Mouse (Mus musculus): ENCODE measurements around the gene Troap. TPM values are rescaled to one million over a fixed set of nuclear protein-coding genes. Genes with fewer than 3 reads are reported as not detected.

The Troap gene
- total and polyA plus RNA-seq, 2 experiments from 2014 or later, result 4.5 to 10.5 TPM

DNA sequence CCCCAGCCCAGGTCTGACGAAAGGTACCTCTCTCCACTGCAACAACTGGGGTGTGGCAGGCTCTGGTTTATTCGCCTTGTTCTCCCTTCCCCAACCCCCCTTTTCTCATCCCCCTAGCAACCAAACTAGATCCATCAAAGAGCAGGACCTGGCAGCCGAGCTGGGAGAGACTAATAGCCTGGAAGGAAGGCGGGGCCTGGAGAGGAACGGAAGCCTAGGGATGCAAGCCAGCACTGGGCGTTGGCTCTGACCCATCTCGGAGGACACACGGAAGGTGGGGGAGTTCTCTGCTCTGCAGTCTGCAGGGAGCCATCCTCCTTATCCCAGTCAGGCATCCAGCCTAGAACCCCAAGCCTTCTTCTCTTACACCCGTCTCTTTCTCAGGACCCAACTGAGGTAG is 21.0 kb upstream of the Troap start:
- no peak for TF ChIP-seq CTCF (IDR thresholded peaks at IDR 0.05; ENCODE audit: low read depth)
- Histone ChIP-seq H3K9ac (replicated peaks; ENCODE audit: low read length) (no peak overlapping the region), H3K27me3 (ENCODE audit: insufficient read depth, low read length) (peaks cover 35% of the 10 kb centered on the region), H3K9me3 (ENCODE audit: low read length) (no peaks in the 10 kb centered on the region), H3K27ac (no peak overlapping the region), H3K4me2 (ENCODE audit: low read depth, low read length) (no peak overlapping the region), H3K36me3 (ENCODE audit: insufficient read depth, low read length) (no peaks in the 10 kb centered on the region), H3K4me1 (ENCODE audit: insufficient read depth, low read length) (no peaks in the 10 kb centered on the region; the same call in 1 of the 2 replicates), H3K4me3 (ENCODE audit: low read length) (no peak overlapping the region)
- DNase-seq (ENCODE audit: low spot score) (peak; percentile 35), ATAC-seq (no peak)
- WGBS, result 11% methylated on average over 9 of the region's 9 CpGs

DNA sequence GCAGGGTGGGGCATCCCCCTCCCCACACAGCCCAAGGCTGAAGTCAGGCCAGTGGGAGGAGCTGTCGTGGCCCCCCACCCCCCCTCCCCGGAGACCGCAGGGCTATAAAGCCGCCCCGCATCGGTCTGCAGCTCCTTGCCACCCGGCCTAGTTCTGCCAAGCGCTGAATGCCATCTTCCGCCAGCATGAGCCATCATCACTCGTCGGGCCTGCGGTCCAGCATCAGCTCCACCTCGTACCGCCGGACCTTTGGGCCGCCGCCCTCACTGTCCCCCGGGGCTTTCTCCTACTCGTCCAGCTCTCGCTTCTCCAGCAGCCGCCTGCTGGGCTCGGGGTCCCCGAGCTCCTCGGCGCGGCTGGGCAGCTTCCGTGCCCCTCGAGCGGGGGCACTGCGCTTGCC is 19.3 kb upstream of the Troap start, which contains the start of gene Prph:
Prph (plus strand) TSS at position 135 of the 400 bp plus-strand sequence.
- WGBS, result 3% methylated on average over 28 of the region's 30 CpGs
- peak within 1 kb of the TSS; percentile 34 for H3K4me3 ChIP-seq (ENCODE audit: low read length)
- no peaks in the 10 kb centered on the region; the same call in 1 of the 2 replicates for H3K4me1 ChIP-seq (ENCODE audit: insufficient read depth, low read length)
- peaks cover 38% of the 10 kb centered on the region for H3K27me3 ChIP-seq (ENCODE audit: insufficient read depth, low read length)
- ATAC-seq (peak; percentile 16; the same call in 1 of the 2 replicates), DNase-seq (ENCODE audit: low spot score) (no peak)
- H3K4me2 ChIP-seq (ENCODE audit: low read depth, low read length), result peak within 1 kb of the TSS; percentile 65
- peak within 1 kb of the TSS; percentile 22; the same call in 1 of the 2 replicates for H3K9ac ChIP-seq (replicated peaks; ENCODE audit: low read length)
- H3K9me3 ChIP-seq (ENCODE audit: low read length), result no peaks in the 10 kb centered on the region
- no peak for TF ChIP-seq CTCF (IDR thresholded peaks at IDR 0.05; ENCODE audit: low read depth)
- no peak within 1 kb of the TSS for H3K27ac ChIP-seq
- H3K36me3 ChIP-seq (ENCODE audit: insufficient read depth, low read length), result no peaks in the 10 kb centered on the region

DNA sequence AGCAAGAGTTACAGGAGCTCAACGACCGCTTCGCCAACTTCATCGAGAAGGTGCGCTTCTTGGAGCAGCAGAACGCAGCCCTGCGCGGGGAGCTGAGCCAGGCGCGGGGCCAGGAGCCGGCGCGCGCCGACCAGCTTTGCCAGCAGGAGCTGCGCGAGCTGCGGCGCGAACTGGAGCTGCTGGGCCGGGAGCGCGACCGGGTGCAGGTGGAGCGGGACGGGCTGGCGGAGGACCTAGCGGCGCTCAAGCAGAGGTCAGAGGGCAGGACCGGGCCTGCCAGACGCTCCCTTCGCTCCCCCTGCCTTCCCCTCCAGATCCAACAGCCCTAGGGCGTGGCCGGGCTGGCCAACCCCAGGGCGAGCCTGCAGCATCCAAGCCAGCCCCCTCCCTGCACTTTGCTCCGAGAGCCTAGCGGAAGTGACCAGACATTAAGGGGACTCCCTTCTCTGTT is 18.8 kb upstream of the Troap start:
- under 1% methylated on average over 37 of the region's 37 CpGs for WGBS
- H3K4me3 ChIP-seq (ENCODE audit: low read length), result peak overlapping the region; percentile 34
- no peaks in the 10 kb centered on the region; the same call in 1 of the 2 replicates for H3K4me1 ChIP-seq (ENCODE audit: insufficient read depth, low read length)
- H3K36me3 ChIP-seq (ENCODE audit: insufficient read depth, low read length), result no peaks in the 10 kb centered on the region
- H3K27ac ChIP-seq, result no peak overlapping the region
- H3K4me2 ChIP-seq (ENCODE audit: low read depth, low read length), result peak overlapping the region; percentile 65
- H3K27me3 ChIP-seq (ENCODE audit: insufficient read depth, low read length), result peaks cover 38% of the 10 kb centered on the region
- H3K9me3 ChIP-seq (ENCODE audit: low read length), result no peaks in the 10 kb centered on the region
- H3K9ac ChIP-seq (replicated peaks; ENCODE audit: low read length), result peak overlapping the region; percentile 22; the same call in 1 of the 2 replicates
- no peak for ATAC-seq
- peak; percentile 50 for DNase-seq (ENCODE audit: low spot score)
- no peak for TF ChIP-seq CTCF (IDR thresholded peaks at IDR 0.05; ENCODE audit: low read depth)

DNA sequence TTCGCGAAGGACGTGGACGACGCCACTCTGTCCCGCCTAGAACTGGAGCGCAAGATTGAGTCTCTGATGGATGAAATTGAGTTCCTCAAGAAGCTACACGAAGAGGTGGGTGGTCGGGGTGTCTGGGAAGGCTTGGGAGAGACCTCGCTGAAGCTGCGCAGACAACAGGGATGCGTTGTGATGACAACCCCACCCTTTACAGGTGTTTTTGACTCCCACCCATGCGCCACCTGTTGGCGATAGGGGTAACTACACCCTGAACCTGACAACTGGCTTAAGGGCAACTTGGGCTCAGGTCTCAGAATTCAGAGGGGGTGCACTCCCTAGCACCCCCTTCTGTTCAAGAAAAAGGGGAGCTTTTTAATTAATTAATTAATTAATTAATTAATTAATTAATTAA is 18.0 kb upstream of the Troap start:
- Histone ChIP-seq H3K27ac (no peak overlapping the region), H3K4me3 (ENCODE audit: low read length) (0 out of 2 replicates have a peak overlapping the region, but pooled peaks have one; percentile 34), H3K9me3 (ENCODE audit: low read length) (no peaks in the 10 kb centered on the region), H3K9ac (replicated peaks; ENCODE audit: low read length) (no peak overlapping the region), H3K4me2 (ENCODE audit: low read depth, low read length) (no peak overlapping the region; the same call in 1 of the 2 replicates), H3K27me3 (ENCODE audit: insufficient read depth, low read length) (peaks cover 38% of the 10 kb centered on the region), H3K4me1 (ENCODE audit: insufficient read depth, low read length) (no peaks in the 10 kb centered on the region; the same call in 1 of the 2 replicates), H3K36me3 (ENCODE audit: insufficient read depth, low read length) (no peaks in the 10 kb centered on the region)
- peak; percentile 74 for TF ChIP-seq CTCF (IDR thresholded peaks at IDR 0.05; ENCODE audit: low read depth)
- WGBS, result 5% methylated on average over 14 of the region's 14 CpGs
- ATAC-seq (no peak), DNase-seq (ENCODE audit: low spot score) (peak; percentile 21)

DNA sequence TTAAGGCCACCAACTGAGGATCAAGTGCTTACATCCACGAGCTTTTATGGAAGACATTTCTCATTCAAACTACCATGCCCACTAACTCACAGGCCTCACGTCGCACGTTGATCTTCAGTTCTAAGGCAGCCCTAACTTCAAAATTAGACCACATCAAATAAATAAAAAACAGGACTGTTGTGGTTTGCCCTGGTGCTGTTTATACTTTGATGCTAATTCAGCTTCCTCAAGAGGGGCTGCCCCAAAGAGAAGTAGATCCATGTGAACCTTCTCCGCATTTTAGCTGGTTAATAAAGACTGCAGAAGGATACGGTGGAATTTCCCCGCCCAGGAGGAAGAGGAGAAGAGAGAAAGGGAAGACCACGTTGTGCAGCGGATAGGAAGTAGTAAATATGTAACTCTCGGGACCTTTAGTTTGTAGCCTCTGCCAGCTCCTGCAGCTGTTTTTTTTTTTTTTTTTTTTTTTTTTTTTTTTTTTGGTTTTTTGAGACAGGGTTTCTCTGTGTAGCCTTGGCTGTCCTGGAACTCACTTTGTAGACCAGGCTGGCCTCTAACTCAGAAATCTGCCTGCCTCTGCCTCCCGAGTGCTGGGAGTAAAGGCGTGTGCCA is 8.7 kb upstream of the Troap start:
- Histone ChIP-seq H3K9ac (replicated peaks; ENCODE audit: low read length) (no peak overlapping the region), H3K9me3 (ENCODE audit: low read length) (no peaks in the 10 kb centered on the region), H3K4me2 (ENCODE audit: low read depth, low read length) (no peak overlapping the region), H3K4me3 (ENCODE audit: low read length) (no peak overlapping the region), H3K36me3 (ENCODE audit: insufficient read depth, low read length) (no peaks in the 10 kb centered on the region), H3K4me1 (ENCODE audit: insufficient read depth, low read length) (no peaks in the 10 kb centered on the region), H3K27ac (no peak overlapping the region), H3K27me3 (ENCODE audit: insufficient read depth, low read length) (peaks cover 6% of the 10 kb centered on the region)
- no peak for TF ChIP-seq CTCF (IDR thresholded peaks at IDR 0.05; ENCODE audit: low read depth)
- 79% methylated on average over 12 of the region's 12 CpGs for WGBS
- no peak for DNase-seq (ENCODE audit: low spot score)
- ATAC-seq, result no peak

DNA sequence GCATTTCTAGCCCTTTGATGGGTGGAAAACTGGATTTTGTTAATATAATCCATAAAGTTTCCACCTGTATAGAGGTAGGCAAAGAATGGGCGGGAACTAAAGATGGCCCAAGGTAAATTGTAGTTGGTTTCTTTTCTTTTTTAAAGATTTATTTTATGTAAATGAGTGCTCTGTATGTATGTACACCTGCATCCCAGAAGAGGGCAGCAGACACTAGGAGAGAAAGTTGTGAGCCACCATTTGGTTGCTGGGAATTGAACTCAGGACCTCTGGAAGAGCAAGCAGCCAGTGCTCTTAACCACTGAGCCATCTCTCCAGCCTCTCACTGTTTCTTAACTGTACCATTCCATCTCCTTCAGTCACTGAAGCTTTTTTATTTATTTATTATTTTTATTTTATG is 2.4 kb upstream of the Troap start:
- no peak for ATAC-seq
- H3K36me3 ChIP-seq (ENCODE audit: insufficient read depth, low read length), result no peaks in the 10 kb centered on the region
- no peak overlapping the region for H3K4me3 ChIP-seq (ENCODE audit: low read length)
- 0 out of 2 replicates have a peak, but pooled peaks have one; percentile 24 for TF ChIP-seq CTCF (IDR thresholded peaks at IDR 0.05; ENCODE audit: low read depth)
- WGBS, result 78% methylated on average over 1 of the region's 1 CpGs
- H3K4me1 ChIP-seq (ENCODE audit: insufficient read depth, low read length), result peaks cover 12% of the 10 kb centered on the region
- H3K27ac ChIP-seq, result no peak overlapping the region
- no peak overlapping the region for H3K4me2 ChIP-seq (ENCODE audit: low read depth, low read length)
- H3K9ac ChIP-seq (replicated peaks; ENCODE audit: low read length), result no peak overlapping the region
- no peaks in the 10 kb centered on the region for H3K9me3 ChIP-seq (ENCODE audit: low read length)
- DNase-seq (ENCODE audit: low spot score), result no peak
- no peaks in the 10 kb centered on the region for H3K27me3 ChIP-seq (ENCODE audit: insufficient read depth, low read length)

Measured in hindbrain, postnatal 0 days (tissue).